ENCODE assay signal across 8 mouse cellular contexts in the genomic region with DNA sequence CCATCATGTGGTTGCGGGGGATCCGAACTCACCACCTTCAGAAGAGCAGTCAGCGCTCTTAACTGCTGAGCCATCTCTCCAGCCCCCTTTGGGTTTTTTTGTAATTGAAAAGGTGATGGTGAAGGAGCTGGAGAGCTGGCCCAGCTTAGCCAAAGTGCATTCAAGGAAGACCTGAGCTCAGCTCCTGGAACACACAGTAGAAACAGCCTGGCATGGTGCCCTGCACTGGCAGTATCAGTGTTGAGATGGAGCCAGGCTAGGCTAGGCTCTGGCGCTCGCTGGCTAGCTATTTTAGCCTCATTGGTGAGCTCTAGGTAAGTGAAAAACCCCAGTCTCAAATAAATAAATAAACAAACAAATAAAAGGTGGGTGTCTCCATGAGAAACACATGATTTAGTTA. TPM values are rescaled to one million over a fixed set of nuclear protein-coding genes. Genes with fewer than 3 reads are reported as not detected.
DNase-seq lines count a peak whose midpoint lies in the region; ATAC-seq and TF ChIP-seq lines count a peak whose summit lies in the region.

No protein-coding gene starts in this region.

- H3K27me3 ChIP-seq in hindbrain, embryonic 16.5 days (replicated peaks; ENCODE audit: control insufficient read depth, insufficient read depth, low read length), result no peaks in the 10 kb centered on the region
- H3K27me3 ChIP-seq in hindbrain, embryonic 11.5 days (ENCODE audit: control insufficient read depth, insufficient read depth, low read length), result no peaks in the 10 kb centered on the region
- H3K27me3 ChIP-seq in thymus, adult 2 months (ENCODE audit: control insufficient read depth, insufficient read depth, low read length), result no peaks in the 10 kb centered on the region

- DNase-seq in hindbrain, embryonic 11.5 days (ENCODE audit: low spot score), result no peak
- DNase-seq in urinary bladder, adult 2 months (ENCODE audit: low spot score), result peak; percentile 30
- no peak for DNase-seq in urinary bladder, postnatal 10 days (ENCODE audit: low spot score)
- DNase-seq in gastrocnemius, postnatal 25 days, result peak; percentile 72
- no peak for DNase-seq in thymus, adult 2 months
- no peak for DNase-seq in T-cell, adult 2 months (ENCODE audit: low spot score)

- no peak for TF ChIP-seq CTCF in thymus, adult 2 months (IDR thresholded peaks at IDR 0.05; ENCODE audit: borderline replicate concordance, control insufficient read depth, extremely low read depth, insufficient read depth, low read length, poor library complexity)

- no peak overlapping the region for H3K9ac ChIP-seq in hindbrain, embryonic 16.5 days (ENCODE audit: low read depth, low read length)
- H3K9ac ChIP-seq in hindbrain, embryonic 11.5 days (ENCODE audit: low read depth, low read length), result no peak overlapping the region

- peaks cover 9% of the 10 kb centered on the region for H3K4me1 ChIP-seq in hindbrain, embryonic 16.5 days (ENCODE audit: control insufficient read depth, insufficient read depth, low read depth, low read length)
- no peaks in the 10 kb centered on the region; the same call in 1 of the 2 replicates for H3K4me1 ChIP-seq in hindbrain, embryonic 11.5 days (replicated peaks; ENCODE audit: control insufficient read depth, insufficient read depth, low read length)
- peaks cover 5% of the 10 kb centered on the region for H3K4me1 ChIP-seq in thymus, adult 2 months (replicated peaks; ENCODE audit: control insufficient read depth, insufficient read depth, low read length)

- TF ChIP-seq POLR2A in thymus, adult 2 months (IDR thresholded peaks at IDR 0.05; ENCODE audit: control insufficient read depth, extremely low read depth, insufficient read depth, low read length, poor library complexity), result no peak

- H3K36me3 ChIP-seq in hindbrain, embryonic 16.5 days (ENCODE audit: control insufficient read depth, insufficient read depth, low read length), result peaks cover 8% of the 10 kb centered on the region
- no peaks in the 10 kb centered on the region for H3K36me3 ChIP-seq in hindbrain, embryonic 11.5 days (ENCODE audit: control insufficient read depth, insufficient read depth, low read length)
- peaks cover 14% of the 10 kb centered on the region for H3K36me3 ChIP-seq in thymus, adult 2 months (ENCODE audit: control insufficient read depth, insufficient read depth, low read length)

- no peak overlapping the region for H3K4me3 ChIP-seq in hindbrain, embryonic 16.5 days (ENCODE audit: low read length)
- H3K4me3 ChIP-seq in hindbrain, embryonic 11.5 days (ENCODE audit: low read depth, low read length), result no peak overlapping the region
- H3K4me3 ChIP-seq in thymus, adult 2 months (ENCODE audit: control insufficient read depth, insufficient read depth, low read length), result no peak overlapping the region

- peak; percentile 18 for ATAC-seq in hindbrain, embryonic 16.5 days
- no peak for ATAC-seq in hindbrain, embryonic 11.5 days (ENCODE audit: low FRiP score)
- ATAC-seq in megakaryocyte-erythroid progenitor cell, adult 5-6 weeks (replicated peaks; ENCODE audit: low FRiP score, low TSS enrichment, poor library complexity, severe bottlenecking), result peak; percentile 52; the same call in 1 of the 2 replicates

- 72% methylated on average over 5 of the region's 5 CpGs for WGBS in hindbrain, embryonic 16.5 days
- 91% methylated on average over 5 of the region's 5 CpGs for WGBS in hindbrain, embryonic 11.5 days
- WGBS in thymus, adult 2 months, result 96% methylated on average over 5 of the region's 5 CpGs

- H3K4me2 ChIP-seq in hindbrain, embryonic 16.5 days (ENCODE audit: low read length), result no peak overlapping the region
- H3K4me2 ChIP-seq in hindbrain, embryonic 11.5 days (replicated peaks; ENCODE audit: low read depth, low read length), result no peak overlapping the region

- no peaks in the 10 kb centered on the region for H3K9me3 ChIP-seq in hindbrain, embryonic 16.5 days (ENCODE audit: control insufficient read depth, low read length)
- H3K9me3 ChIP-seq in hindbrain, embryonic 11.5 days (ENCODE audit: control insufficient read depth, low read length), result no peaks in the 10 kb centered on the region

- H3K27ac ChIP-seq in hindbrain, embryonic 16.5 days (ENCODE audit: low read depth, low read length), result no peak overlapping the region
- no peak overlapping the region for H3K27ac ChIP-seq in hindbrain, embryonic 11.5 days (ENCODE audit: low read depth, low read length)
- H3K27ac ChIP-seq in thymus, adult 2 months (ENCODE audit: control insufficient read depth, insufficient read depth, low read length), result no peak overlapping the region

RNA-seq across cellular contexts. Expression of a gene that starts 5.6 kb away (rescaled TPM):
- polyA plus RNA-seq in hindbrain, embryonic 16.5 days (2015; fragmentation: Nextera tagmentation; extraction: Ambion mirVana), result 157 and 162 TPM in 2 replicates
- polyA plus RNA-seq in hindbrain, embryonic 11.5 days (2014; fragmentation: Nextera tagmentation; extraction: Ambion mirVana), result 135 and 158 TPM in 2 replicates
- 79.8 and 88.5 TPM in 2 replicates for polyA plus RNA-seq in urinary bladder, adult 2 months (2012; rRNA removed)
- total RNA-seq in gastrocnemius, postnatal 25 days (2021), result 100 to 1,000 TPM; 365 to 404 TPM
- 147 and 151 TPM in 2 replicates for total RNA-seq in megakaryocyte-erythroid progenitor cell, adult 5-6 weeks (2014; fragmentation: Nextera tagmentation)
- 242 and 260 TPM in 2 replicates for total RNA-seq in megakaryocyte-erythroid progenitor cell, adult 5-6 weeks (2017)
- 36.2 and 51.5 TPM in 2 replicates for polyA plus RNA-seq in thymus, adult 2 months (2012; rRNA removed)

RNA-seq across cellular contexts. Expression of a gene that starts 5.6 kb away (rescaled TPM):
- 433 and 454 TPM in 2 replicates for polyA plus RNA-seq in hindbrain, embryonic 16.5 days (2015; fragmentation: Nextera tagmentation; extraction: Ambion mirVana)
- polyA plus RNA-seq in hindbrain, embryonic 11.5 days (2014; fragmentation: Nextera tagmentation; extraction: Ambion mirVana), result 511 and 534 TPM in 2 replicates
- 954 and 1,046 TPM in 2 replicates for polyA plus RNA-seq in urinary bladder, adult 2 months (2012; rRNA removed)
- total RNA-seq in gastrocnemius, postnatal 25 days (2021), result 100 to 1,000 TPM; 289 to 311 TPM
- total RNA-seq in megakaryocyte-erythroid progenitor cell, adult 5-6 weeks (2014; fragmentation: Nextera tagmentation), result 1,764 and 1,902 TPM in 2 replicates
- total RNA-seq in megakaryocyte-erythroid progenitor cell, adult 5-6 weeks (2017), result 3,394 and 4,141 TPM in 2 replicates
- 602 and 607 TPM in 2 replicates for polyA plus RNA-seq in thymus, adult 2 months (2012; rRNA removed)

RNA-seq across cellular contexts. Expression of a gene that starts 32.1 kb away (rescaled TPM):
- polyA plus RNA-seq in hindbrain, embryonic 16.5 days (2015; fragmentation: Nextera tagmentation; extraction: Ambion mirVana), result 0.86 and 1.0 TPM in 2 replicates
- 0.08 and 0.27 TPM in 2 replicates for polyA plus RNA-seq in hindbrain, embryonic 11.5 days (2014; fragmentation: Nextera tagmentation; extraction: Ambion mirVana)
- 2.8 and 2.9 TPM in 2 replicates for polyA plus RNA-seq in urinary bladder, adult 2 months (2012; rRNA removed)
- total RNA-seq in gastrocnemius, postnatal 25 days (2021), result under 1 TPM; 0.18 to 0.99 TPM
- total RNA-seq in megakaryocyte-erythroid progenitor cell, adult 5-6 weeks (2014; fragmentation: Nextera tagmentation), result not detected in 2 replicates
- not detected in 2 replicates for total RNA-seq in megakaryocyte-erythroid progenitor cell, adult 5-6 weeks (2017)
- polyA plus RNA-seq in thymus, adult 2 months (2012; rRNA removed), result 0.57 and 1.0 TPM in 2 replicates

Comparison
In these comparisons a context has a peak if more than half of its experiments do, and no peak if none do; other contexts are left out.
1. DNase-seq: peak in urinary bladder, adult 2 months (single experiment) and gastrocnemius, postnatal 25 days (single experiment); none in hindbrain, embryonic 11.5 days (single experiment), urinary bladder, postnatal 10 days (single experiment), thymus, adult 2 months (single experiment) and T-cell, adult 2 months (single experiment).